Mouse (Mus musculus) cerebellum, postnatal 14 days (tissue): Measurements from ENCODE around the gene Ptch2.

Experiments
- DNase-seq, 2 experiments: peaks; one replicate each; pipeline ENCODE4 v3.0.0; 2021; ENCODE audit warnings: mixed read lengths in 2 of 2

The Ptch2 gene

GRCm38 (mm10) chr4:117130790-117131189, 34.9 kb downstream of the Ptch2 start:
- no peak for DNase-seq

GRCm38 (mm10) chr4:117131198-117131597, 35.3 kb downstream of the Ptch2 start:
- no peak for DNase-seq

DNA sequence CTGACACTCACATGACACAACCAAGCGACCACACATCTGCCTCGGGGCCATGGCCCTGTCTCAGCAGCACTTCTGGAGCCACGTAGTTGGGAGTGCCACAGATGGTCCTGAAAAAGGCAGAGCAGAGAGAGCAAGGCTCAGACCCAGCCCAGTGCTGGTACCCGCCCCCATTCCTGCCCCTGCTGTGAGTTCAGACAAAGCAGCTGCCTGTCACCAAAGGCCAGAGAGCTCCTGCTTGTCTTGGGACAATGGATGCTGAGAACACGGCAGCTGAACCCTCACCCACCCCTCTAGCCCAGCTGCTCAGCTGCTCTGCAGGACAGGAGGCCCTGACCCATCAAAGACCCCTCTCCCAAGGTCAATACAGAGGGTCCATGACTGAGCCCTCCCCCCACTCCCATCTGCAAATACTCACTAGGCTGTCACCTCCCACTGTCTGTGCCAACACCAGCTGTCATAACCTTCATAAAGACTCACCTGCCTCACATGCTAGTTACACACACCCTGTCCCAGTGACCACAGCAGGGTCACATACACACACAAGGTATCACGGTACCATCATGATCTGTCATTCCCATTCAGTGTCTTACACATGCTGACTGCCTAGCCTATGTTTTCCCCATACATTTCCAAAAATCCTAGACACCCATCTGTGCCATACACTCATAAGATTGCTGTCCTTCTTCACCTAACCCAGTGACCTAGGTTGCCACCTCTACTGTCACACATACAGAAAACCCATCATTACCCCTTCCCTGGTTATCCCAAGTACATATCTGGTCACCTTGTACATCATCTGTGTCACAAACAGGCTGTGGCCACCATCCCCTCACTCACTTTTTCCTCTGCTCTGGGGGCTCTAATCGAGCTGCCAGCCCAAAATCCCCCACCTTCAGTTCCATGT, 36.3 kb downstream of the Ptch2 start:
- peak in 1 of 2 experiments; percentile 37 for DNase-seq

DNA sequence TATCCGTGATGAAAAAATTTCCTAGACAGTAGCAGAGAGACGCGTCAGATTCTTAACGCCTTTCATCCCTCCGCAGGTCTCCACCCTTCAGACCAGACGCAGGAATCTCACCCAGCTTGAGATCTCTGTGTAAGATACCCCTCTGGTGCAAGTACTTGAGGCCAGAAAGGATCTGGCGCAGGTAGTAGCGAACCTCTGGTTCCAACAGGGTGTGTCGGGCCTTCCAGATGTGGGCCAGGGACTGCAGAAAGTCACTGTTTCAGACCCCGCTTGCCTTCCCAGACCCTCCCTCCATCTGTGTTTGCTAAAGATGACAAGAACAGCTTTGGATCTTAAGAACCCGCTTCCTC, 36.9 kb downstream of the Ptch2 start:
- DNase-seq: no peak

- DNase-seq: no peak
Observed at GRCm38 (mm10) chr4:117133366-117133796, 37.5 kb downstream of the Ptch2 start.

DNA sequence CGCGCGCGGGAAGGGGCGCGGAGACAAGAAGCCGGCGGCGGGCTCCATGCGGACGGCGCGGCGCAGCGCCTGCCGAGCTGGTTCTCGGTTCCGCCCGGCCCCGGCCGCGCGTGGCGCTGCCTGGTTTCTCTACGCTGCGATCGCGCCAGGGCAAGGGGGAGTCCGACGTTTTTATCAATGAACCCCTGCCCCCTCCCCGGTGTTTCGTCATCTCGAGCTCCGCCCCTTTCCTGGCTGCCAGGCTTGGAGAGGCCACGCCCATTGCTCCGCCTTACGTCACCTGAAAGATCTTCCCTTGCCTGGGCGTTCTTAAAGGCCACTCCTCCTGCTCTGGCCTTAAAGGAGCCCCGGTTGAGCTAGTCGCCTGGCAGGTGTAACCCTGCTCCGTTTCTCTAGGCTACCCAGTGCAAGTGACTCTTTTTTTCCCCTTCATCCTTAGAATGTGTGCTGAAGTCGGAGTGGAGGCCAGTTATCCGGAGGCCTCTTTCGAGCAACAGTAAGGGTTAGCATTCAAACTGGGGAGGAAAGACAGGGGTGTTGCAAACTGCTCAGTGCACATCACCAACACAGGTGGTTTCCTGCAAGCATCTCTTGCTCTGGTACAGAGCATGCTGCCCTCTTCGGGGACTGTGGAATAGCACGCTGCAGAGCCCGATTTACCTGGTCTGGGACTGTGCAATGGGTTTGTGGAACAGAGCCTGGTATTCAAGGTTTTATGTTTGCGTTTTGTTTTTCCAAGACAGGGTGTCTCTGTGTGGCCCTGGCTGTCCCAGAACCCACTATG, 38.1 kb downstream of the Ptch2 start, which contains the start of gene Plk3:
Gene Plk3 (minus strand): TSS at position 147 of the 784 bp plus-strand sequence.
- peak; percentile 99 for DNase-seq

- DNase-seq: no peak
Observed at GRCm38 (mm10) chr4:117134601-117134995, 38.7 kb downstream of the Ptch2 start.

GRCm38 (mm10) chr4:117136034-117136433, 40.2 kb downstream of the Ptch2 start:
- no peak for DNase-seq

GRCm38 (mm10) chr4:117138295-117139216, 42.7 kb downstream of the Ptch2 start:
- DNase-seq: no peak

GRCm38 (mm10) chr4:117139217-117139612, 43.3 kb downstream of the Ptch2 start:
- DNase-seq: peak in 1 of 2 experiments; percentile 40

- DNase-seq: no peak
Observed at GRCm38 (mm10) chr4:117140613-117141012, 44.7 kb downstream of the Ptch2 start.

DNA sequence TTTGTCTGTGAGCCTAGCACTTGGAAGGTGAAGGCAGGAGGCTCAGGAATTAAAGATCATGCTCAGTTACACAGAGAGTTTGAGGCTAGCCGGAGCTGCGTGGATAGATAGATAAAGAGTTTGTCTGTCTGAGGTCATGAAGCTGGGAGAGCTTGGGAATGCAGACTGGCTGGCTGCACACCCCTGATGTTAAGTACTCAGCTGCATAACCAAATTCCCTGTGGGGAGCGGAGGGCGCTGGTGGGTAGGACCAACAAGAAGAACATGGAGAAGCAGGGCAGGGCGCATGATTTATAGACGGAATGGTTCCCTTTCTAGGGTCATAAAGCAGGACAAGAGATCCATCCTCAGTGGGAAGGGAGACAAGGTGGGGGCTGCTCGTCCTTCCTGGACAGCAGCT, 47.1 kb downstream of the Ptch2 start:
- DNase-seq: no peak

GRCm38 (mm10) chr4:117145248-117145647, 49.4 kb downstream of the Ptch2 start:
- DNase-seq: no peak

GRCm38 (mm10) chr4:117146176-117146575, 50.3 kb downstream of the Ptch2 start:
- peak; percentile 84 to 95 for DNase-seq

- no peak for DNase-seq
Observed at GRCm38 (mm10) chr4:117148047-117148713, 52.3 kb downstream of the Ptch2 start.

DNA sequence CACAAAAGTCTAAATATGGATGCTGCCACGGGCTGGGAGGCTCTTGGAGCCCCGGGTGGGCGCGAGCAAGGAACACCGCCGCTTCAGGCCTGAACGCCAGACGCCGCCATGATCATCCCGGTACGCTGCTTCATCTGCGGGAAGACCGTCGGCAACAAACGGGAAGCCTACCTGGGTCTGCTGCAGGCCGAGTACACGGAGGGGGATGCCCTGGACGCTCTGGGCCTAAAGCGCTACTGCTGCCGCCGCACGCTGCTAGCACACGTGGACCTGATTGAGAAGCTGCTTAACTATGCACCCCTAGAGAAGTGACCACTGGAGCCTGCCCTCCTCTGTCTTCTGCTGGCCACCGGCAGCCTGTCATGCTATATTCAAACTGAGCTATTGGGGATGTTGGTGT, 52.9 kb downstream of the Ptch2 start:
- DNase-seq: no peak

- no peak for DNase-seq
Observed at GRCm38 (mm10) chr4:117149291-117150211, 53.7 kb downstream of the Ptch2 start.

DNA sequence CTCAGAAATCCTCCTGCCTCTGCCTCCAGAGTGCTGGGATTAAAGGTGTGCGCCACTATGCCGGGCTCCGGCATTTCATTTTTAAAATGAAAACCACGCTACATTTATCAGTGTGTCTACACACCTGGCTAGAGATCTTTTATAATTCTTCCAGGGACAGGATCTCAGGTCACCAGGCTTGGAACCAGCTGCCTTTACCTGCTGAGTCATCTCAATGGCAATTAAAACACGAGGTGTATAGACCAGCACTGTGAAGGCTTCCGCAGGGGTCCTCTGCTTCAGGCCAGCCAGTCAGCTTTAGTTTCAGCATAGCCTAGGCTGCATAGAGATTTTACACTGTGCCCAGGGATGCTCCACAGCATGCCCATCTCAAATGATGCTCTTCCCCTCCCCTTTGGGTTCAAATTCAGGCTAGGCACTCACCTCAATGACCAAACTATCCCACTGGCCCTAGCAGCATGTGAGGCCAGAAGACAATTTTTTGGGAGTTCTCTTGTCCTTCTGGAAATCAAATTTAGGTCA, 54.4 kb downstream of the Ptch2 start:
- DNase-seq: no peak

DNA sequence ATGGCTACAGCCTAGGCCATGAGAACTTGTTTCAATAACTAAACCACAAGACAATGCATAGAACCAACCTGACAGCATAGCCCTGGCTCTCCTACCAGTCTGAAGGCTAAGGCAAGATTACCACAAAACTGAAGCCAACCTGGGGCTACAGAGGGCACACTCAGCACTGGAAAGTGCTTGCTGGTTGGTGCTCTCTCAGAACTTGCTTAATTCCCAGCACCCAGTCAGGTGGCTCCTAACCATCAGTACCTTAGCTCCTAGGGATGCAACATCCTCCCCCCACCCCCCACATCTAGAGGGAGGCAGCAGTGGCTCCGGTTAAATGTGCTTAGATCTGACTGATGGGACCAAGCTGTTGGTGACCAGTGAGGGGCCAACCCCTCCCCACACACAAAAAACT, 55.5 kb downstream of the Ptch2 start:
- DNase-seq: no peak

DNA sequence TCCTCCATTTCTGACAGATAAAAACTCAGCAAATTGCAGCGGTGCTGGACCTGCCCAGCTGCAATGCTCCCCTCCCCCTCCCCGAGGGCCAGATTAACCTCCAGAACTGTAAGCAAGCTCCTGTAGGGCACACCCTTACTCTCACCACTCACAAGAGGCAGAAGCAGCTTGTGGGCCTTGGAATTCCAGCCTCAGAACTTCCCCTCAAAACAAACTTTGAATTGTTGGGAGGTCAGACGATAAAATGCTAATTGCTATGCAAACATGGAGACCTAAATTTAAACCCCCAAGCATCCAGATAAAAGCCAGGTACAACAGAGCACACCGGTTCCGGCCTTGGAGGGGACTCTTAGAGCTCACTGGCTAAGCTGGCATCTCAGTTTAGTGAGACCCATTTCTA, 56.8 kb downstream of the Ptch2 start:
- no peak for DNase-seq
